ENCODE assay signal across 18 mouse cellular contexts in genomic region chr6:142751365-142751764, GRCm38 (mm10). TPM values are rescaled to one million over a fixed set of nuclear protein-coding genes. Genes with fewer than 3 reads are reported as not detected.
DNase-seq lines count a peak whose midpoint lies in the region; ATAC-seq lines count a peak whose summit lies in the region.
"Had no signal": no experiment of that assay in that cellular context is flagged by ENCODE, and none has a peak within 500 bp of the region (broad histone marks: within the 10 kb centered on the region; RNA-seq: fewer than 3 reads in every experiment).

No protein-coding gene starts in this region.

- no peak overlapping the region for H3K4me3 ChIP-seq in kidney, embryonic 16.5 days (ENCODE audit: low read length)
- no peak overlapping the region for H3K4me3 ChIP-seq in midbrain, embryonic 16.5 days (ENCODE audit: low read depth, low read length)

- DNase-seq in kidney, postnatal 25 days, result no peak
- peak; percentile 98 for DNase-seq in R1 (ENCODE audit: low read depth, low spot score)
- DNase-seq in forelimb bud, embryonic 11.5 days (ENCODE audit: low read depth, low spot score), result peak; percentile 3
- DNase-seq in lung, adult 18-20 months, result no peak
- DNase-seq: gastrocnemius, postnatal 36 days; heart, postnatal 10 days; kidney, adult 11 months; layer of hippocampus, adult 9-11 months; left cerebral cortex, postnatal 4 days; liver, postnatal 0 days; right cerebral cortex, postnatal 14 days had no signal

- H3K4me1 ChIP-seq in kidney, embryonic 16.5 days (ENCODE audit: insufficient read depth, low read length), result no peaks in the 10 kb centered on the region
- H3K4me1 ChIP-seq in midbrain, embryonic 16.5 days (ENCODE audit: control insufficient read depth, insufficient read depth, low read length), result no peaks in the 10 kb centered on the region

- peaks cover 17% of the 10 kb centered on the region for H3K27me3 ChIP-seq in kidney, embryonic 16.5 days (ENCODE audit: insufficient read depth, low read length)
- no peaks in the 10 kb centered on the region for H3K27me3 ChIP-seq in midbrain, embryonic 16.5 days (ENCODE audit: control insufficient read depth, insufficient read depth, low read depth, low read length)

- no peaks in the 10 kb centered on the region for H3K36me3 ChIP-seq in kidney, embryonic 16.5 days (ENCODE audit: insufficient read depth, low read length)
- no peaks in the 10 kb centered on the region for H3K36me3 ChIP-seq in midbrain, embryonic 16.5 days (ENCODE audit: control insufficient read depth, insufficient read depth, low read length)

- 45% methylated on average over 9 of the region's 9 CpGs for WGBS in kidney, embryonic 16.5 days
- WGBS in midbrain, embryonic 16.5 days, result 59% methylated on average over 9 of the region's 9 CpGs

- no peak overlapping the region for H3K9ac ChIP-seq in kidney, embryonic 16.5 days (replicated peaks; ENCODE audit: low read length)
- no peak overlapping the region for H3K9ac ChIP-seq in midbrain, embryonic 16.5 days (ENCODE audit: low read depth, low read length)
- H3K9ac ChIP-seq: liver, postnatal 0 days had no signal

- no peaks in the 10 kb centered on the region for H3K9me3 ChIP-seq in kidney, embryonic 16.5 days (ENCODE audit: low read length)
- H3K9me3 ChIP-seq in midbrain, embryonic 16.5 days (replicated peaks; ENCODE audit: control insufficient read depth, low read length, poor library complexity, severe bottlenecking), result no peaks in the 10 kb centered on the region

- ATAC-seq in kidney, embryonic 16.5 days (ENCODE audit: low FRiP score, low TSS enrichment), result peak; percentile 64; the same call in 1 of the 2 replicates
- ATAC-seq in midbrain, embryonic 16.5 days, result peak; percentile 57
- ATAC-seq in cerebellum, adult (ENCODE audit: insufficient number of reproducible peaks, low FRiP score, low TSS enrichment), result no peak
- no peak for ATAC-seq in erythroid progenitor cell, adult 5-6 weeks (replicated peaks; ENCODE audit: low FRiP score, poor library complexity, severe bottlenecking)
- ATAC-seq: activated CD4-positive, CD25-positive, alpha-beta regulatory T cell, adult 4 months; liver, postnatal 0 days had no signal

- no peak overlapping the region; the same call in 1 of the 2 replicates for H3K4me2 ChIP-seq in kidney, embryonic 16.5 days (replicated peaks; ENCODE audit: low read depth, low read length)
- H3K4me2 ChIP-seq in midbrain, embryonic 16.5 days (ENCODE audit: low read length), result no peak overlapping the region

- H3K27ac ChIP-seq in kidney, embryonic 16.5 days (ENCODE audit: low read length), result no peak overlapping the region
- no peak overlapping the region for H3K27ac ChIP-seq in midbrain, embryonic 16.5 days (ENCODE audit: low read length)

RNA-seq across cellular contexts. Expression of gene Cmas, which starts 5.1 kb away (rescaled TPM):
- polyA plus RNA-seq in kidney, embryonic 16.5 days (2015; fragmentation: Nextera tagmentation; extraction: Ambion mirVana), result 67.2 and 72.8 TPM in 2 replicates
- 226 and 229 TPM in 2 replicates for polyA plus RNA-seq in midbrain, embryonic 16.5 days (2015; fragmentation: Nextera tagmentation; extraction: Ambion mirVana)
- total RNA-seq in erythroid progenitor cell, adult 5-6 weeks (2015; ENCODE audit: low replicate concordance), result 226 TPM in 2 replicates
- 141 and 188 TPM in 2 replicates for total RNA-seq in erythroid progenitor cell, adult 5-6 weeks (2017; ENCODE audit: low replicate concordance)

RNA-seq across cellular contexts. Expression of gene Abcc9, which starts 49.2 kb away (rescaled TPM):
- 6.3 and 7.3 TPM in 2 replicates for polyA plus RNA-seq in kidney, embryonic 16.5 days (2015; fragmentation: Nextera tagmentation; extraction: Ambion mirVana)
- polyA plus RNA-seq in midbrain, embryonic 16.5 days (2015; fragmentation: Nextera tagmentation; extraction: Ambion mirVana), result 3.1 and 3.7 TPM in 2 replicates
- 0.36 TPM in 1 of 2 replicates, not detected in the other for total RNA-seq in erythroid progenitor cell, adult 5-6 weeks (2015; ENCODE audit: low replicate concordance)
- total RNA-seq in erythroid progenitor cell, adult 5-6 weeks (2017; ENCODE audit: low replicate concordance), result 0.26 TPM in 1 of 2 replicates, not detected in the other
- total RNA-seq: CH12.LX; megakaryocyte progenitor cell, adult 5-6 weeks had no signal
- polyA plus RNA-seq: activated CD4-positive, CD25-positive, alpha-beta regulatory T cell, adult 4 months had no signal

RNA-seq across cellular contexts. Expression of gene Sult6b2, which starts 52.9 kb away (rescaled TPM):
- polyA plus RNA-seq in kidney, embryonic 16.5 days (2015; fragmentation: Nextera tagmentation; extraction: Ambion mirVana), result not detected in 2 replicates
- polyA plus RNA-seq in midbrain, embryonic 16.5 days (2015; fragmentation: Nextera tagmentation; extraction: Ambion mirVana), result 0.24 and 0.25 TPM in 2 replicates
- not detected in 2 replicates for total RNA-seq in erythroid progenitor cell, adult 5-6 weeks (2015; ENCODE audit: low replicate concordance)
- not detected in 2 replicates for total RNA-seq in erythroid progenitor cell, adult 5-6 weeks (2017; ENCODE audit: low replicate concordance)
- total RNA-seq: gastrocnemius, postnatal 36 days; heart, postnatal 10 days; megakaryocyte progenitor cell, adult 5-6 weeks had no signal
- polyA plus RNA-seq: activated CD4-positive, CD25-positive, alpha-beta regulatory T cell, adult 4 months; liver, postnatal 0 days had no signal

Comparison
In these comparisons a context has a peak if more than half of its experiments do, and no peak if none do; other contexts are left out.
1. ATAC-seq: peak in kidney, embryonic 16.5 days (single experiment) and midbrain, embryonic 16.5 days (single experiment); none in cerebellum, adult (single experiment) and erythroid progenitor cell, adult 5-6 weeks (single experiment).
2. DNase-seq: peak in R1 (single experiment) and forelimb bud, embryonic 11.5 days (single experiment); none in kidney, postnatal 25 days (0 of 2) and lung, adult 18-20 months (0 of 2).